Mouse (Mus musculus) gastrocnemius, postnatal 25 days (tissue): ENCODE results near the gene Agtpbp1. TPM values are rescaled to one million over a fixed set of nuclear protein-coding genes. Genes with fewer than 3 reads are reported as not detected.
A peak's percentile ranks its signal among the peaks of the same experiment; 100 is the strongest.
"Not testable (repeated sequence)": the region's sequence is repeated elsewhere in the genome, so short reads cannot be mapped to it uniquely, and the experiment has no call there.

ENCODE experiments used
- DNase-seq: peaks from one replicate; pipeline ENCODE4 v3.0.0; 2022
- long read RNA-seq, 2 experiments: library from polyadenylated mRNA; stranded (forward); transcript quantifications; one replicate each; pipeline ENCODE4 v2.0.0; 2021
- total RNA-seq, 2 experiments: library from RNA; stranded (reverse); gene quantifications; 1 replicate in 1 of 2; 2 replicates in 1 of 2; pipeline ENCODE4 v1.2.3; 2021

Agtpbp1 gene
- 10 to 100 TPM; 50.6 to 53.5 TPM for total RNA-seq
- long read RNA-seq, experiment 1, full-length matches to known transcripts: 6 of 19 reads
- long read RNA-seq, experiment 1, partial matches to known transcripts: 6 of 19 reads
- long read RNA-seq, experiment 1, other reads (novel, unspliced or antisense): 7 of 19 reads
- long read RNA-seq, experiment 2, full-length matches to known transcripts: 7 of 30 reads
- long read RNA-seq, experiment 2, partial matches to known transcripts: 4 of 30 reads
- long read RNA-seq, experiment 2, other reads (novel, unspliced or antisense): 19 of 30 reads

DNA sequence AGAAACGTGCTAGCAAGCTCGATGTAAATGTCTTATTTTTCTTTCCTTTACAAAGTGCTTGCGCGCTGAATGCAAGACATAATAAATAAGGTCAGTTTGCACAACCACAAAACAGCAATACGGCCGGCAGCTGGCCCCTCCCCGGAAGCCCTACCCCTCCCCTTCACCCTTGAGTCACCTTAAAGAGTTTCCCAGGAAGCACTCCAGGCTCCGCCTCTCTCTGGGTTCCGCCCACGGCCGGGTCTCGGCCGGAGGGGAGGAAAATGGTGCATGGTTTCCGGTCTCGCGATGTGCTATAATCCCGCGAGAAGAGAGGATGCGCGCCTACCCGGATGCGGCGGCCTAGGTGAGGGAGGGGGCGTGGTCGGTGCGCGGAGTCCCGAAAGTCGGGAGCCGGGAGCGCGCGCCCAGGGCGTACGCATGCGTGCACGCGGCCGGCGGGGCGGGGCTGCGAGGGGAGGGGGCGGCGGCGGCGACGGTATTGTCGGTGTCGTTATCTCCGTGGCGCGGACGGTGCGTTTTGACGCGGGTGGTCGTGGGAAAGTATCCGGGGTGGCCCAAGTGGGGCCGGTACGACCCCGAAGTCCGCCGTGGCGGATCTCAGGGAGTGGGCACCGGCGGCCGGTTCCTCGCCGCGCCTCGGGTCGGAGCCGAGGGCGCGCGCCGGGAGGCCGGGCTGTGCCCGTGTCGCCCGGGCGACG lies at the start of gene Agtpbp1, which contains the start of gene Naa35:
TSS of gene Agtpbp1 (minus strand) at position 281 of the 701 bp plus-strand sequence.
TSS of gene Naa35 (plus strand) at position 313 of the 701 bp plus-strand sequence.
- peak; percentile 99 for DNase-seq

DNA sequence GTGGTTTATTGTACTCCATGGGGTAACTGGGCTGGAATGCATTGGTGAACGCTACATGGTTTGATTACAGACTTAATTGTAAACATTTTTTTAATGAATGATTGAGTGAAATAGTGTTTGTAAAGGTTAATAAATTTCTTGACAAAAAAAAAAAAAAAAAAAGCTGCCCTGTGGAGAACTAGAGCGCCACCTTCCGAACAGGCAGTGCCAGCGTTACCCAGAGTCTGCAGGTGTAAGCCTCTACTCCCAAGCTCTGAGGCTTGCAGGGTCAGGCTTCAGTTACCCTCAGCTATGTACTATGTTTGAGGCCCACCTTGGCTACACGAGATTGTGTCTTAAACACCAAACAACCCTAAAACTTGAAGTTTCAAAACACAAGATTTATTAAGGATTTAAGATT lies 49.6 kb upstream of the Agtpbp1 start:
- DNase-seq: no peak

DNA sequence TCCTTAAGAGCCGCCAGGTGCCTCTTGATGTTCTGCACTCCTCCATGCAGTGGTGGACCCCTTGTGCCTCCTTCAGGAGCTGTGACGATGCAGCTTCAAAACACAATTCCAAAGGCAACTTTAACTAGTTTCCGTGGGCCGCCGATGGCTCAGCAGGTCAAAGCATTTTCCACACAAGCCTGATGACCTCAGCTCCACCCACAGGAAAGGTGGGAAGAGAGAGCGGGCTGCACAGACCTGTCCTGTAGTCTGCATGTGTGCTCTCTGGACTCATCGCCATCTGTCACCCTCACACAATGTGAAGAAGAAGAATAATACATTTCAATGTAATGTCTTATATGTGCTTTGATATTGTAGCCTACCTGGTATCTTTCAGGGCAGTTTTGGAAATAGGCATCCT lies 41.7 kb upstream of the Agtpbp1 start:
- no peak for DNase-seq

DNA sequence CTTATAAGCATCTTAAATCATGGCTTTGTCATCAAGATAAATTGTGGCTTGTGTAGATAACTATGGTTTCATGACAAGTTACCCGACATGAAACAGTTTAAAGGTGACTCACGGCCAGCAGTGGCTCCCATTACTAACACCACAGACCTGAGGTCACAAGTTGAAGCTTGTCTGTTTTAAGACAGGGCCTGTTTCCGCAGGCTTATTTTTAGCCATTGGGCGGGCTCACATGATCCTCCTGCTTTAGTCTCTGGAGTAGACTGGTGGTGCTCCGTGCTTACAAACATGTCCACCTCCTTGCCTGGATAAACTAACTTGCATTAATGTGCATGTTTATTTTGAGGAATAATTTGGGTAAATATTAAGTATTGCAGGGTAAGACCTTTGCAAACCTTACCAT lies 39.9 kb upstream of the Agtpbp1 start:
- DNase-seq: peak; percentile 20

DNA sequence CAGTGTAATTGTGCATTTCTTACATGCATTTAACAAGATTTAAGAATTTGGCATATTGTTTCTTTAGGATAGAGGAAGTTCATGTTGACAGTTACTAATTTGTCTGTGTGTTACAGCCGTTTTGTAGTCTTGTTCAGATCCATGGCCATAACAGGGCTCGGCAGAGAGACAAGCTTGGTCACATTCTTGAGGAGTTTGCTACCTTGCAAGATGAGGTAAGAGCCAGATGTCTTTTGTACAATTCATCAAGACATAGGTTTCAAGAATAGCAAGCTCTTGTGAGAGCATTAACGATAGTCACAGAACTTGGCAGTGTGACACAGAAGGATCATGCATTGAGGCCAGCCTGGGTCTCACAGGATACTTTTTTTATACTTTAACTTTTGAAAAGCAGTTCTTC lies 39.4 kb upstream of the Agtpbp1 start:
- DNase-seq: no peak

DNA sequence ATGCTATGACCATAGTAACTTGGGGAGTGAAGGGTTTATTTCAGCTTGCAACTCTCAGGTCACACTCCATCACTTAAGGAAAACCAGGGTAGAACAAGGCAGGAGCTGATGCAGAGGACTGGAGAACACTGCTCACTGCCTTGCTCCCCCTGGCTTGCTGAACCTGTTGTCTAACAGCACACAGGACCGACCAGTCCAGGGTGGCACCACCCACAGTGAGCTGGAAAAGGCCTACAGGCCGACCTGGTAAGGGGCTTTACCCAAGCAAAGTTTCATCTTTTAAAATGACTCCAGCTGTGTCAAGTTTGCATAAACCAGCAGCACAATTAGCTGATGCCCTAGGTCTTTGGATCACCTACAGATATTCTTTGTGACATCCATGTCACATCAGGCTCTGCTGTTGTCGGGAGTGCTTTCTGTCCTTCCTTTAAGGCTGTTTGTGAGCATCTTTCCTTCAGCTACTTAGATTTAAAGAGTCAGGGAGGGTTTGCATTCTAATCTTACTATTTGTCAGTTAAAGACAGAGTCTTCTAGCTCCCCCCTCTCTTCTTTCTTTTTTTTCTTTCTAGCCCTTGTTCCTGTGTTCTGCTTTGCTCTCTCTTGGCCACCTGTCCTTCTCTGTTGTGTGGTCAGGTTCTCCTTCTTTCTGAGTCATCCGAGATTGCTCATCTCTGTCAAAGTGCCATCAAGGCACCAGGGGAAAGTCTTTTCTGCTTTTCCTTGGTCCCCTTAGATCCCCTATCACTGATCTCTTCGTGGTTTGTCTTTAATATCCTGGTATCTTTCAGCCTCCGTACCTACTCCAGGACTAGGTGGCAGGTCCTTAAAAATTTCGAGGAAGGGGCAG lies 36.8 kb upstream of the Agtpbp1 start:
- no peak for DNase-seq

DNA sequence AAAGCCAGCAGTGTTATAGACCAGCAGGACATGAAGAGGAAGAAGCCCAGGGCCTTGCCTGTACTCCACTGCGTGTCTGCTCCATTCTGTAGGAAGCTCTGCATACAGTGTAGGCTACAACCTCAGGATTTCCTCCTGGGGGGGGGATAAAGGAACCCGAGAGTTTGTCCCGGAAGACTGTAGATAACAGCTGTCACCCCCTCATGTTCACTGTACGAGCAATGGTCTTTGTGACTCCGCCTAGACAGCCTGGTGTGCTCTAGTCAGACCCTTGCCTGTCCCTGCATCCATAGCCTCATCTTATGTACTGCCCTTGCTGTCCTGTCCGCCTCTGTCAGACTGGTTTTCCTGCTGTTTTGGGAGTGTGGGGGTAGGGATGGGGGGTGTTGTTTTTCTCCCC lies 33.4 kb upstream of the Agtpbp1 start:
- no peak for DNase-seq

DNA sequence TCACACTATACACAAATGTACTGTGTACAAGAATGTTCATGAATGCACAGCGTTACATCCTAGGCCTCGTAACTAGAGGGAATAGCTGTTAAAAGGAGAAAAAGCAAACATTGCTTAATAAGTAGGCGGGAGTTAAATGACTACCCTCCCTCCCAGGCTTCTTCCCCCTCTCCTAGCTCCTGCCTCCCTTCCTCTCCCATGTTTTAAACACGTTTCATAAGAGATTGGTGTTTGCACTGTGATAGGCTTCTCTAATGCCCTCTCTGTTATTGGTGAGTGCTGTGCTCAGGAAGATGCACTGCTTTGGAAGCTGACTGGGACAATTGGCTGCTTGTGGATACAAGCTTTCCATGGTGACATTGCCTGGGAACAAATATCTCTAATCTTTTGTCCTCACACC lies 30.5 kb upstream of the Agtpbp1 start:
- DNase-seq: no peak

DNA sequence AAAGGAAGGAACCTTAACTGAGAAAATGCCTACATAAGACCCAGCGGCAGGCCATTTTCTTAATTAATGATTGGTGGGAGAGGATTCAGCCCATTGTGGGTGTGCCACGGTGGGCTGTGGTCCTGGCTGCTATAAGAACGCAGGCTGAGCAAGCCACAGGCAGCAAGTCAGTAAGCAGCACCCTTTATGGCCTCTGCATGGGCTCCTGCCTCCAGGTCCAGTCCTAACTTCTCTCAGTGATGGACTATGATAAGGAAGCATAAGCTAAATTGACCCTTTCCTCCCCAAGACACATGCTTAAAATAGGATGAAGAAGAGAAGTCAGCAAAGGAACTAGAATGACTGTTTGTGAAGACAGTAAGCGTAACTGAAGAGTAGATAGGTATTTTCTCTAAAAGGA lies 30.1 kb upstream of the Agtpbp1 start:
- DNase-seq: no peak

DNA sequence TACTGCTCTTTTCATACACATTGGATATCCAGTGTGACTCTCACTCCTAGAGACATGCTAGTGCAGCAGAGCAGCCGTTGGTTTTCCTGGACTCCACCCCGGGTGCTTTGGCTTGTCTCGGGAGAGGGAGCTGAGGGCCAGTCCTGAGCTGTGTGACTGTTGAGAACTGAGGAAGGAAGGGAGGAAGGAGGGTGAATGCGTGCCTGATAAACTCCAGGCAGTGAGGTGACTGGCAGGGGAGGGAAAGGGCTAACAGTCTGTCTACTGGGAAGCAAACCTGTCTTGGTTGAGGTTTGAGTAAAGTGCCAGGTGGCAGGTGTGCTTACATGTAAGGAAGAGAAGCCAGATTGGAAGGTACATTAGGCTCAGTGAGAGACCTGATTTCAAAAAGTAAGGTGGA lies 28.8 kb upstream of the Agtpbp1 start:
- no peak for DNase-seq

DNA sequence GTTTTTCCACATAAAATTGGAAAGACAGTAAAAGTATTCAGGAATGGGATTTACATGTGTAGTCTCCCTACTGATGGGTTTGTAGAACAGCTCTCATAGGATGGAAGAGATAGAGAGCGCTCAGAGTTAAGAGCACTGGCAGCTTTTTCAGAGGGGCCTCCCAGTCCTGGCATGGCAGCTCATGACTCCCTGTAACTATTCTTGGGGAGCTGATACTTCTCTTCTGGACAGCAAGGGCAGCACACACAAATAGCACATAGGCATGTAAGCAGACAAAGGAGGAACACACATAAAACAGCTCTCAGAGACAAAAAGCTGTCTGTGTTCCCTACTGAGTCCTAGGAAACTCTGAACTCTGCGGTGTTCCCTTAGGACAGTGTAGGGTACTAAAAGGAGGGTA lies 25.4 kb upstream of the Agtpbp1 start:
- no peak for DNase-seq

DNA sequence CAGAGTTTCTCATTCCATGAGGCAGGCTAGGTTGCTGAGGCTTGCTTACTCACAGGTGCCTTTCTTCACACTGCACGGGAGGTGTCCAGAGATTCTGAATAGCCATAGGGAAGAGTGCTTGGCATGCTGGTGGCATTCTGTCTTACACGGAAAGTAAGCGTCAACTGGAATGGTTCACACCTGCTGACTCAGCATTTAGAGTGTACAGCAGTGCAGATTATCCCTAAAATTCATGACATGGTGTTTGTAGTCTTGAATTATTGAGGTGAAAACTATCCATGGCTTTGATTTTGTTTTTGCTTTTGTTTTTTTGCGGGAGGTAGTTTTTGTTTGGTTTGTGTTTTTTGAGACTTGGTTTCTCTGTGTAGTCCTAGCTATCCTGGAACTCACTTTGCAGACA lies 24.9 kb upstream of the Agtpbp1 start:
- DNase-seq: no peak

DNA sequence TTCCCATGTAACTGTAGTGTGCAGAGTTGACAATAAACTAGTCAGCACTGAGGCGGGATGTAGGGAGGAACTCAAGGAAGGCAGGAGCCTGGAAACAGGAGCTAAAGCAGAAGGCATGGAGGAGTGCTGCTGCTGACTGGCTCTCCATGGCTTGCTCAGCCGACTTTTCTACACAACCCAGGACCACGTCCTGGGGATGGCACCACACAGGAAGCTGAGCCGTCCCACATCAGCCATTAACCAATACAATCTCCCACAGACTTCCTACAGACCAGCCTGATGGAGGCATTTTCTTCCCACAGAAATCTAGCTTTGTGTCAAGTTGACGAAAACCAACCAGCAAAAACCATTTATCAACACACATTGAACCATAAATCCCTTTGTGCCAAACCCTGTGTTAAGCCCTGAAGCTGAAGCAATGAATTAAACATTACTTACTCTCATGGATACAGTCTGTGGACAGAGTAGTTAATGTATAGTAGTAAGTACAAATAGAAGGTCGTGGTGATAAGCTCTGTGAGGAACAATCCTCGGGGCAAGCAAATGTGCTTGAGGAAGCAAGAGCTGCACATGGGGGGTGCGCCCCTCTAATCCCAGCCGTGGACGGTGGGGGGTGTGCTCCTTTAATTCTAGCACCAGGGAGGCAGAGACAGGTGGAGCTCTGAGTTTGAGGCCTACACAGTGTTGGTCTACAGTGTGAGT lies 20.3 kb upstream of the Agtpbp1 start:
- no peak for DNase-seq

DNA sequence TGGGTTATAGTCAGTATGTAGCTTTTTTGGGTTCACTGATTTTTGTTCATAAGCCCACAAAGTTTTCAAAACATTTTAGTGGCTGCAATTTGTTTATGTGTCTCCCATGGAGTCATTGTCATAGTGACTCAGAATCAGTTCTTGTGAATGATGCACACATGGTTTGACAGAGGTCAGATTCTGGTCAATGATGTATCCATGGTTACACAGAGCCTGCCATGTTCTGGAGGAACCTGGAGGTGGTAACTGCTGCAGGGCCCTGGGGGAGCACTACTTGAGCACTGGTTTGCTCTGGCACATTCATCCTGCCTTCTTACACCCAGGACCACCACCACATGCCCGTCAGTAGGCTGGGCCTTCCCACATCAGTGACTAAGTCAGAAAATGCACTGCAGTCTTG lies 19.5 kb upstream of the Agtpbp1 start:
- DNase-seq: no peak

DNA sequence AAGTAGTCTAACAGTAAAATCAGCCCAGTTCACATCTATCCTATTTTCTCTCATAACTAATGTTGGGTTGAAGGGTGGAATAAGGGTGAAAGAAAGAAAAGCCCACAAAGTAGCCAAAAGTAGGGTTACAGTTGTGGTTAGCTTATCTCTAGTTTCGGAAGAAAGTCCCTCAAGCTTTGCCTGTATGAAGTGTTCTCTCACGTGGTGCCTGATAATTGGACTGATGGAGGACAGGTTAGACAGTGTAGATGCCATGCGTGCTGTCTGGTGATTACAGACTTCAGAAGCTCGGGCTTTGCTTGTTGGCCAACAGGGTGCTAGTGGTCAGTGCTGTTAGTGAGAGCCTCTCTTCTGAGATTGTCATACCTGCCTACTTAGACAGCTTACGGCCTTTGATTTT lies 18.1 kb upstream of the Agtpbp1 start:
- DNase-seq: no peak

DNA sequence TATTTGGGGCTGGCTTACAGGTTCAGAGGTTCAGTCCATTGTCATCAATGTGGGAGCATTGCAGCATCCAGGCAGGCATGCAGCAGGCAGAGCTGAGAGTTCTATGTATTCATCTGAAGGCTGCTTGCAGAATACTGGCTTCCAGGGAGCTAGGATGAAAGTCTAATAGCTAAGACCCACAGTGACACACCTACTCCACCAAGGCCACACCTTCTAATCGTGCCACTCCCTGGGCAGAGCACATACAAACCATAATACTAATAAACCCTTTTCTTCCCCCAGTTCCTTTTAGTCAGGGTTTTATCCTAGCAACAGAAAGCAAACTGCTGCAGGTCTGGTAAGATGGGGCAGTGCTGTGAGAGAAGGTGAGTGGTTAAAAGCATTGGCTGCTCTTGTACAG lies 7.6 kb upstream of the Agtpbp1 start:
- DNase-seq: no peak

DNA sequence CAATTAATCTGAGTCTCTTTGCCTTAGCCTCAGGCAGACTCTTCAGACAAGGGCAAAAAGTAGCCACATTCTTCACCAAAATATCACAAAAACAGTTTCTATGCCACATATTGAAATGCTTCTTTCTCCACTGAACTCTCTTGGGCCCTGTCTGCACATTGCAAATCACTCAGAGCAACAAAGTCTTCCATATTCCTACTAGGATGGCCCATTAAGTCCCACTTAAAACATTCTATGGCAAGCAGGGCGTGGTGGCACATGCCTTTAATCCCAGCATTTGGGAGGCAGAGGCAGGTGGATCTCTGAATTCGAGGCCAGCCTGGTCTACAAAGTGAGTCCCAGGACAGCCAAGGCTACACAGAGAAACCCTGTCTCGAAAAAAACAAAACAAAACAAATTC lies 7.0 kb upstream of the Agtpbp1 start:
- not testable (repeated sequence) for DNase-seq

DNA sequence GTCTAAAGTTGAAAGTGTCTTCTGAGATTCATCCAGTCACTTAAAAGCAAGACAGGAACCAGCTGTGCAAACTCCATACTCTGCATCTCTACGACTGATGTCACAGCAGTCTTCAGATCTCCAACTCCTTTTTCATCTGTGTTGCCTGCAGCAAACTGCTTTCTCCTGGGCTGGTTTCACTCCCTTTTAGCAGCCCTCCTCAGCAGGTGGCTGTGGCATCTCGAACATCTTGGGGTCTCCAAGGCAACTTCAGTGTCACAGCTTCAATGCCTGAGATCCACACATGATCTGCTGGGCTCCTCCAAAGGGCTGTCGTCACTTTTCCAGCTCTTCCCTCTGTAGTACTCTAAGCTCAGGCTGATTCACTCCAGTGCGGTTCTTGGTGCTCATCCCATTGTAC lies 5.7 kb upstream of the Agtpbp1 start:
- DNase-seq: no peak

DNA sequence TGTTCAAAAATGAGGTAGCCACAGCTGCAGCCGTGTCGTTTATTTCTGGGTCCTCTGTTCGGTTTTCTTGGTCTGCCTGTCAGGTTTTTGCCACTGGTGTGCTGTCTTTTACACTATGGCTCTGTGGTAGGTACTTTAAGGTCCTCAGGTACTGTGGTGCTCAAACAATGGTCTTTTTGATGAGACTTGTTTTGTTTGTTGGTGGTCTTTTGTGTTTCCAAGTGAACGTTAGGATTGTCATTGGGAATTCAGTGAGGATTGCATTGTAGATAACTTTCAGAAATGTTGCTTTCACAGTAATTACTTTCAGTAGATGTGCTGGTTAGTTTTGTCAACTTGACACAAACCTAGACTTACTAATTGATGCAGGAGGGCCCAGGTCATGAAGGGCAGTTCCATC lies 4.6 kb upstream of the Agtpbp1 start:
- no peak for DNase-seq

DNA sequence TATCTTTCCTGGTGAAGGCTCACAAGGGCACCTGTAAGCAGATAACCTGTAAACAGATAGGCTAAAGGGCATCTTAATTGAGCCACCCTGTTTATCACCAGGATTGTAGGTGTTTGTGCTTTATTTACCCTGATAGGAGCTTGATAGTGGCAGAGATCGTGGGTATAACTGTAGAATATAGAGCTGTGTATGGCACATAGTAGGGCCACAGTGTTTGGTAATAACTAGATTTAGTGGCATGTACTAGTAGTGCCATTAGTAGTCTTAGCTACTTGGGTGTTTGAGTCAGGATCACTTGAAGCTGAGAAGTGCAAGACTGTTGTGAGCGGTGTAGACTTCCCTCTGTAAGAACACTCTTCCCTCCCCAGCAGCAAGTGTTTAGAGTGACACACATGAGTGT lies 2.2 kb upstream of the Agtpbp1 start:
- no peak for DNase-seq

DNA sequence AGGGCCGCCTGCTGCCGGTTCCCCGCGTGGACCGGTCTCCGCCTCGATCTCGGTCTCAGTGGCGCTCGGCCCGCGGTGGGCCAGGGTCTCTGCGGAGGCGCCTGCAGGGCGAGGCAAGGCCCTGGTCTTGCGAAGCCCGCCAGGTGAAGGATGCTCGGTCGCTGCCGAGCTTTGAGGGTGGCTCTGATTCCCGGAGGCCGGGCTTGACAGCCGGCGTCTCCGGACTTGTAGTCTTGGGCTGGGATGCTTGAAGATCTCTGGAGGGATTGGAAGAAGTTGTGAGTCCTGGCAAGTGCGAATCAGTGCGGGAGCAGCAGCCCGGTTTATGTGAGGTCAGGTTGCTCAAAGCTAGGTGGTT lies 600 bp upstream of the Agtpbp1 start:
- DNase-seq: no peak

DNA sequence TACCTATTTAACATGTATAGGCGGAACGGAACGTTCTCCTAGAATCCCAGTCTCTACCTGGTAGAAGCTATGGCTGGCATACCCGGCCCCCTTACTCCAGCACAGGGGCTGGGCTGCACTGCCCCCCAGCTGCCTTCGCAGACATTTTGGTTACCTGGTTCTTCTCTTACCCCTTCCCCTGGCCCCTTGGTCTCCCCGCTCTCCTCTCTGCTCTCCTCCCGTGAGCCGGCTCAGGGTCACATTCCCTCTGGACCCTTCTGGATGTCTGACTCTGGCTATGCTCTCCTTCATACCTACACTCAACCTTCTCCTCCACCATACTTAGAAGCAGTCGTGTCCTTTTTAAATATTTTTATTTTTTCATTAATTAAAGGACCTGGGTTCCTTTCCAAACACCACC lies 546 bp downstream of the Agtpbp1 start:
- DNase-seq: peak; percentile 25

DNA sequence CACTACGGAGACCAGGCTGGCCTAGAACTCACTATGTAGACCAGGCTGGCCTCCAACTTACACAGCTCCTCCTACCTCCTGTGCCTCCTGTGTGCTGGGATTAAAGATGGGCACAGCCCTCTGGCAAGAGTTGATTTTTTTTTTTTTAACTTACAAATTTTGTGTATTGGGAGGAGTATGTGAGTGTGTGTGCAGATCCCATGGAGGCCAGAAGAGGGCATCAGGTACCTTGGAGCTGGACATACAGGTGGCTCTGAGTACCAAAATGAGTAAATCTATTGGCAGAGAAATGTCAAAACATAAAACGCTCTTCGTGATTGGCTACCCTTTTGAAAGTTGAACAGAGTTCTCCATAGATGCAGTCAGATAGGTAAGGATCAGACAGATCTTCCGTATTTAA lies 4.1 kb downstream of the Agtpbp1 start:
- no peak for DNase-seq
